In genomic region chr12:110020541-110021470, GRCm38 (mm10) we compare ENCODE assay signal across 16 mouse cellular contexts.
DNase-seq lines count a peak whose midpoint lies in the region; ATAC-seq and TF ChIP-seq lines count a peak whose summit lies in the region.
"Had no signal": no experiment of that assay in that cellular context is flagged by ENCODE, and none has a peak within 500 bp of the region (broad histone marks: within the 10 kb centered on the region; RNA-seq: fewer than 3 reads in every experiment).

No protein-coding gene starts in this region.

- no peaks in the 10 kb centered on the region for H3K36me3 ChIP-seq in hindbrain, embryonic 10.5 days
- no peaks in the 10 kb centered on the region for H3K36me3 ChIP-seq in hindbrain, postnatal 0 days (ENCODE audit: insufficient read depth, low read length)
- no peaks in the 10 kb centered on the region for H3K36me3 ChIP-seq in lung, embryonic 14.5 days (ENCODE audit: insufficient read depth)
- H3K36me3 ChIP-seq: forebrain, embryonic 12.5 days; heart, embryonic 10.5 days; hindbrain, embryonic 13.5 days; midbrain, embryonic 15.5 days had no signal

- H3K4me1 ChIP-seq in hindbrain, embryonic 10.5 days (replicated peaks), result peaks cover 42% of the 10 kb centered on the region
- H3K4me1 ChIP-seq in hindbrain, postnatal 0 days (ENCODE audit: insufficient read depth, low read length), result no peaks in the 10 kb centered on the region
- H3K4me1 ChIP-seq in lung, embryonic 14.5 days (ENCODE audit: insufficient read depth), result no peaks in the 10 kb centered on the region
- H3K4me1 ChIP-seq: heart, embryonic 10.5 days had no signal

- H3K4me2 ChIP-seq in hindbrain, postnatal 0 days (ENCODE audit: low read depth, low read length), result no peak overlapping the region
- H3K4me2 ChIP-seq in lung, embryonic 14.5 days, result no peak overlapping the region
- H3K4me2 ChIP-seq: forebrain, embryonic 12.5 days; hindbrain, embryonic 13.5 days; midbrain, embryonic 15.5 days had no signal

- intact Hi-C loops in heart, postnatal 25 days (cut with DNase I), result no loop called here

- no peak for ATAC-seq in hindbrain, postnatal 0 days
- peak; percentile 71; the same call in 1 of the 2 replicates for ATAC-seq in lung, embryonic 14.5 days (ENCODE audit: insufficient read depth)
- ATAC-seq: midbrain, embryonic 15.5 days had no signal

- H3K9me3 ChIP-seq in hindbrain, embryonic 10.5 days, result no peaks in the 10 kb centered on the region
- no peaks in the 10 kb centered on the region for H3K9me3 ChIP-seq in hindbrain, postnatal 0 days (ENCODE audit: low read length)
- no peaks in the 10 kb centered on the region for H3K9me3 ChIP-seq in lung, embryonic 14.5 days (ENCODE audit: low read depth, low read length)
- H3K9me3 ChIP-seq: forebrain, embryonic 12.5 days; heart, embryonic 10.5 days; midbrain, embryonic 15.5 days had no signal

- WGBS in hindbrain, embryonic 10.5 days, result 68% methylated on average over 19 of the region's 19 CpGs
- 60% methylated on average over 19 of the region's 19 CpGs for WGBS in hindbrain, postnatal 0 days
- 36% methylated on average over 19 of the region's 19 CpGs for WGBS in lung, embryonic 14.5 days

- no peak overlapping the region for H3K9ac ChIP-seq in hindbrain, postnatal 0 days (replicated peaks; ENCODE audit: low read length)
- H3K9ac ChIP-seq in lung, embryonic 14.5 days, result no peak overlapping the region
- H3K9ac ChIP-seq: forebrain, embryonic 12.5 days; hindbrain, embryonic 13.5 days; midbrain, embryonic 15.5 days had no signal

- H3K27me3 ChIP-seq in hindbrain, embryonic 10.5 days (ENCODE audit: insufficient read depth, poor library complexity, severe bottlenecking), result peaks cover 8% of the 10 kb centered on the region; the same call in 1 of the 2 replicates
- H3K27me3 ChIP-seq in hindbrain, postnatal 0 days (ENCODE audit: insufficient read depth, low read length), result no peaks in the 10 kb centered on the region
- no peaks in the 10 kb centered on the region for H3K27me3 ChIP-seq in lung, embryonic 14.5 days (ENCODE audit: insufficient read depth, low read length)
- H3K27me3 ChIP-seq: forebrain, embryonic 12.5 days; midbrain, embryonic 15.5 days had no signal

- H3K4me3 ChIP-seq in hindbrain, embryonic 10.5 days, result no peak overlapping the region
- H3K4me3 ChIP-seq in hindbrain, postnatal 0 days (ENCODE audit: low read length), result no peak overlapping the region
- H3K4me3 ChIP-seq in lung, embryonic 14.5 days (ENCODE audit: low read depth, low read length), result no peak overlapping the region
- H3K4me3 ChIP-seq: forebrain, embryonic 12.5 days; heart, embryonic 10.5 days; hindbrain, embryonic 13.5 days; midbrain, embryonic 15.5 days had no signal

- peak overlapping the region; percentile 29; the same call in 1 of the 2 replicates for H3K27ac ChIP-seq in hindbrain, embryonic 10.5 days
- no peak overlapping the region for H3K27ac ChIP-seq in hindbrain, postnatal 0 days
- H3K27ac ChIP-seq in lung, embryonic 14.5 days (ENCODE audit: low read depth), result 0 out of 2 replicates have a peak overlapping the region, but pooled peaks have one; percentile 22
- H3K27ac ChIP-seq: forebrain, embryonic 12.5 days; heart, embryonic 10.5 days; hindbrain, embryonic 13.5 days; midbrain, embryonic 15.5 days had no signal

- no peak for DNase-seq in hindbrain, embryonic 10.5 days (ENCODE audit: low spot score)
- DNase-seq in hindbrain, postnatal 0 days (ENCODE audit: low spot score), result no peak
- DNase-seq in urinary bladder, postnatal 14 days (ENCODE audit: low spot score), result peak; percentile 22
- no peak for DNase-seq in urinary bladder, adult 18-20 months (ENCODE audit: low spot score in 2 of 2)
- DNase-seq in lung, embryonic 14.5 days, result peak; percentile 71
- peak; percentile 67 for DNase-seq in testis, postnatal 14 days (ENCODE audit: low spot score)
- DNase-seq in heart, postnatal 25 days (ENCODE audit: low spot score), result no peak
- no peak for DNase-seq in T-cell, adult 2 months (ENCODE audit: low spot score)
- DNase-seq: adrenal gland, postnatal 14 days; embryo, embryonic 11 days; left cerebral cortex, postnatal 4 days; spleen, adult 18-20 months had no signal

- TF ChIP-seq CTCF in hindbrain, postnatal 0 days (IDR thresholded peaks at IDR 0.05; ENCODE audit: low read depth), result no peak
- TF ChIP-seq CTCF in lung, embryonic 14.5 days (IDR thresholded peaks at IDR 0.05; ENCODE audit: low read depth), result no peak

Comparison
In these comparisons a context has a peak if more than half of its experiments do, and no peak if none do; other contexts are left out.
1. DNase-seq: peak in urinary bladder, postnatal 14 days (single experiment), lung, embryonic 14.5 days (single experiment) and testis, postnatal 14 days (single experiment); none in hindbrain, embryonic 10.5 days (single experiment), hindbrain, postnatal 0 days (single experiment), urinary bladder, adult 18-20 months (0 of 2), heart, postnatal 25 days (single experiment) and T-cell, adult 2 months (single experiment).